Mouse (Mus musculus) splenic B cell, adult 2 months (primary cell): ENCODE data around the gene Fras1.

Experiments
- DNase-seq: peaks from one replicate; pipeline ENCODE4 v3.0.0-alpha.2; 2011; ENCODE audit warnings: low read depth, low spot score
- H3K27me3 ChIP-seq: 2 replicates; pipeline ENCODE4 v1.6.1; 2012; ENCODE audit warnings: mild to moderate bottlenecking, low read length, moderate library complexity, mixed read lengths; ENCODE audit not compliant: control insufficient read depth, poor library complexity, insufficient read depth, severe bottlenecking
- H3K36me3 ChIP-seq: 2 replicates; pipeline ENCODE4 v1.6.1; 2012; ENCODE audit warnings: mild to moderate bottlenecking, low read length, moderate library complexity, mixed read lengths; ENCODE audit not compliant: control insufficient read depth, poor library complexity, insufficient read depth, severe bottlenecking

The Fras1 gene

DNA sequence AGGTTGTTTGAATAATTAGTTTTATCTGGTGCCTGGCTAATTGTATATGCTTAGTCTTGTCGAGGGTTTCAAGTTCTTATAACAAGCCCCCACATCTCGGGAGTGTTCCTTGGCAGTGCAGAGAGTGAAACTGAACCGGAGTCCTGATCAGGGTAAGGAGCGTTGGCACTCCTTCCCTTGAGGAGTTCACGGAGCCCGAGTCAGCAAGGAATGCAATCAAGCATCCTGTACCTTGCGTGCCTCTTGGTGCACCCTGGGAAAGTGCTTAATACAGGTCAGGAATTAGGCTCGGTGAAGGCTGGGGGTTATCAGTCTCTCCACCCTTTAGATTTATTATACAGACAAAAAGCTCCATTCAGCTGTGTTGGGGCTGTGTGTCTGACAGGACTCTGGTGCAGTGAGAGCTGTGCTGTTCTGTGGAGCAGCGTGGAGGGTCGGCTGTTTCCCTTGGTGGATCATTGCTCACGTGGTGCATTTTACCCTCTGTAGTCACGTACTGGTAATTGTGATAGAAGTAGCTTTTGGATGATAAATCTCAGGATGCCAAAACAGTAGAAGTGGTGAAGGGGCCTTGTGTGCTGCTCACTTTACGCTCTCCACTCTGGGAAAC lies 55.9 kb downstream of the Fras1 start:
- no peaks in the 10 kb centered on the region for H3K36me3 ChIP-seq
- DNase-seq: no peak
- no peaks in the 10 kb centered on the region for H3K27me3 ChIP-seq

DNA sequence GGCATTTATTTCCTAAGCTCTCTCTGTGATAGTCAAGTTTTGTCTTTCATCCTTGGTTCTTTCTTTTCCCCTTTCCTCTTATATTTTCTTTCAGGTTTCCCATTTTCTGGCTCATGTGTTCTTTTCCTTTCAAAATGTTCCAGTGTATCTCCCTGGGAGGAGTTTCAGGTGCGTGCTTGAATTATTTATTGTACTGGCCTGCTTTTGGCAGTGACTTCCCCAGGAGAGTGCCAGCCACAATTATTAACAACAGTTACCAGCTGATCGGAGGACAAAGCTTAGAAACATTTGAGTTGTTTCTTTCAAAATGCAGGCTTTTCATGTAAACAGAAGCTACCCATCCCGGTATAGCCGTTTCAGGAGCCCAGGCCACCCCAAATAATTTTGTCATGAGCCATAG lies 64.1 kb downstream of the Fras1 start:
- no peak for DNase-seq
- Histone ChIP-seq H3K27me3 (no peaks in the 10 kb centered on the region), H3K36me3 (no peaks in the 10 kb centered on the region)

- no peak for DNase-seq
- no peaks in the 10 kb centered on the region for H3K36me3 ChIP-seq
Measured at GRCm38 (mm10) chr5:96439811-96440210, 66.1 kb downstream of the Fras1 start.

DNA sequence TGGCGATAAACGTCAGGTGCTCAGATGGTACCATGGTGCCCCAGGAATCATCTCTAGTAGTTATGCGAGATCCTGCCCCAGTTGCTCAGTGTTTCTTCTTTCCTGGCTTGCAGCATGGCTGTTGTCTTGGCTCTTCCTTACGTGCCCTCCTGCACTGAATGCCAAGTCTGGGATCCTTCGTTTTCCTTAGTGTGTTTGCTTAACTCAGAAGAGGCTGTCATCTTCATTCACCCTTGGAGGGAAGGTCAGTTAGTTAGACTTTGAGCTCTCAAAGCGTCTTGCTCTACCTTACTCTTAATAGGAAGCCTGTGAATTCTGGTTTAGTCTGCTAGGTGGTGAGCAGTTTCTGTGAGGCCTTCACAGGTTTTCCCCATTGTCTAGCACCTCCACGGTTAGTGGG lies 73.7 kb downstream of the Fras1 start:
- Histone ChIP-seq H3K27me3 (no peaks in the 10 kb centered on the region), H3K36me3 (no peaks in the 10 kb centered on the region)
- DNase-seq: no peak

More at GRCm38 (mm10) chr5:96439811-96440210, 66.1 kb downstream of the Fras1 start:
- H3K27me3 ChIP-seq: no peaks in the 10 kb centered on the region

GRCm38 (mm10) chr5:96452027-96452426 lies 78.3 kb downstream of the Fras1 start:
- Histone ChIP-seq H3K36me3 (no peaks in the 10 kb centered on the region), H3K27me3 (no peaks in the 10 kb centered on the region)
- DNase-seq: no peak

GRCm38 (mm10) chr5:96453386-96453785 lies 79.6 kb downstream of the Fras1 start:
- no peak for DNase-seq
- Histone ChIP-seq H3K27me3 (no peaks in the 10 kb centered on the region), H3K36me3 (no peaks in the 10 kb centered on the region)

GRCm38 (mm10) chr5:96454422-96454821 lies 80.7 kb downstream of the Fras1 start:
- no peaks in the 10 kb centered on the region for H3K36me3 ChIP-seq
- no peak for DNase-seq
- H3K27me3 ChIP-seq: no peaks in the 10 kb centered on the region

GRCm38 (mm10) chr5:96455241-96455640 lies 81.5 kb downstream of the Fras1 start:
- H3K27me3 ChIP-seq: no peaks in the 10 kb centered on the region
- no peaks in the 10 kb centered on the region for H3K36me3 ChIP-seq
- DNase-seq: no peak

- DNase-seq: no peak
- Histone ChIP-seq H3K27me3 (no peaks in the 10 kb centered on the region), H3K36me3 (no peaks in the 10 kb centered on the region)
Measured at GRCm38 (mm10) chr5:96457436-96457958, 83.7 kb downstream of the Fras1 start.

- Histone ChIP-seq H3K27me3 (no peaks in the 10 kb centered on the region), H3K36me3 (no peaks in the 10 kb centered on the region)
- no peak for DNase-seq
Measured at GRCm38 (mm10) chr5:96459605-96460004, 85.8 kb downstream of the Fras1 start.

DNA sequence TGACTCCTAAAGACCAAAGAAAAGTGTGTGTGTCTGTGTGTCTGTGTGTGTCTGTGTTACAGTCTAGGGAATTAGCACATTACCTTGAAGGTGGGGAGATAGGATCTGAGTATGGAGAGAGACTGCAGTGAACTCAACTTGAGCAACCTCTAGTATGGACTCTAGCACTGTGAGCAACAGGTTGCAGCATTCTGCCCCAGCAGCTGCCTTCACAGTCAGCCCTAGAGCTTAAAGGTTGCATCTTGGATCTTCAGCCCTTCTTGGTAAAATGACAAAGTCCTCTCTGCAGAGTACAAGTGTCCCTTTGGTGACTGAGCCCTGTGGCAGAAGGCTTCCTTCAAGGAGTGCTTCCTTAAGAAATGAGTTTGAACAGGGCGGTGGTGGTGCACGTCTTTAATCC lies 88.4 kb downstream of the Fras1 start:
- no peak for DNase-seq
- H3K36me3 ChIP-seq: no peaks in the 10 kb centered on the region
- no peaks in the 10 kb centered on the region for H3K27me3 ChIP-seq

- H3K36me3 ChIP-seq: no peaks in the 10 kb centered on the region
- DNase-seq: no peak
- no peaks in the 10 kb centered on the region for H3K27me3 ChIP-seq
Measured at GRCm38 (mm10) chr5:96466461-96466860, 92.7 kb downstream of the Fras1 start.

DNA sequence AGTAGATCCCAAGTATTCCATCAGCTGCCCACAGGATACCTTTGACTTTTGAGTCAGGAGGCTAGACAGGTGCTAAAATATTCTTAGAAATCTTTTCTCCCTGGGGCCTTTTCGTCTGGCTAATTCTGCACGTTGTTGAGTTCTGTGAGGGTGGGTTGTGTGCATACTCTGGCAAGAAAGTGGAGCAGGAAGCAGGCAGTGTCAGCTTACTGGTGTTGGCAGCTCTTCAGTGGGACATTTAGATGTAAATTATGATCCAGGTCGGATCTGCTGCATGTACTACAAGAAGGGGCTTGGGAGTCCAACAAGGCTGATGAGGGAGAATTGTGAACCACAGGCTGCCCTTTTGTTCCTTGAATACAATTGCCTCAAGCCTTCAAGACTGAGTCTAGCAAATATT lies 98.2 kb downstream of the Fras1 start:
- no peaks in the 10 kb centered on the region for H3K27me3 ChIP-seq
- no peaks in the 10 kb centered on the region for H3K36me3 ChIP-seq
- no peak for DNase-seq

DNA sequence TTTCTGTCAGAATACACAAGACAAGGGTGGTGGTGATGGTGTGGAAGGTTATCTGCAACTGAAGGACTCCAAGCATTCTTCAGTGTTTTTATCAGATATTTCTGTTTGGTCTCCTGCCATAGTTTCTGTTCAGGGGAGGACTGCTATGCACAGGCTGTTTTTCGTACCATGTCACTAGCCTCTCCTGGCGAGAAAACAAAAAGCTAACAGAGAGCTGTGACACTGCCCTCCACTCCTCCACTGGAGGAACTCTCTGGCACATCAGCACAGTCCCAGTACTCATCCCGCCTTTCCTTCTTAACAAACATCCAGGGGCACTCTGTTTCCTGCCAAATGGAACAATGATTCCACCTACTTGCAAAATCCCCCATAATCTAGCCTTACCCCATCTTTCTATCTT lies 101.7 kb downstream of the Fras1 start:
- H3K36me3 ChIP-seq: no peaks in the 10 kb centered on the region
- DNase-seq: no peak

DNA sequence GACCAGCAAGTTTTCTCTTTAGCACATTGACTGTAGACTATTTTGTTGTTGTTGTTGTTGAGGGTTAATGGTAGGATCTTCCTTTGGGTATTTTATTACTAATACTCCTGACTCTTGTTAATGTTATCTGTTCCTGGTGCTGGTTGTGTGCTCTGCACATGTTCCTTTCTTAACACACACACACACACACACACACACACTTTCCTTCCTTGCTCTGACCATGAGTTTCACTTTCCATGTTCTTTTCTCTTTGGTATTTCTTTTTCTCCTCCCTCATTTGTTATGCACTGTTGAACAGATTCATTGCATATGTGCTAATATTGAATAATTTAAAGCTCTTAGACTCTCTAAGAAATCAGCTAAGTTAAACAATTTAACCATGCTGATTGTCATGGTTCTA lies 105.2 kb downstream of the Fras1 start:
- DNase-seq: no peak
- H3K27me3 ChIP-seq: no peaks in the 10 kb centered on the region
- H3K36me3 ChIP-seq: no peaks in the 10 kb centered on the region

More for the DNA sequence above, 101.7 kb downstream of the Fras1 start:
- H3K27me3 ChIP-seq: no peaks in the 10 kb centered on the region

GRCm38 (mm10) chr5:96481159-96481558 lies 107.4 kb downstream of the Fras1 start:
- Histone ChIP-seq H3K27me3 (no peaks in the 10 kb centered on the region), H3K36me3 (no peaks in the 10 kb centered on the region)
- no peak for DNase-seq
